Mouse (Mus musculus): ENCODE measurements around the gene Rgs7bp. TPM values are rescaled to one million over a fixed set of nuclear protein-coding genes. Genes with fewer than 3 reads are reported as not detected.

The Rgs7bp gene
- polyA plus RNA-seq, 1 experiment from 2014 or later: 0.31 TPM

Other genes starting within 250 kb of the Rgs7bp start
- gene Cwc27, start 237.8 kb downstream of the Rgs7bp start, polyA plus RNA-seq (2015; fragmentation: Nextera tagmentation; extraction: Ambion mirVana): 7.0 and 7.1 TPM in 2 replicates
- not detected in 2 replicates for gene Shisal2b, start 191.0 kb downstream of the Rgs7bp start, polyA plus RNA-seq (2015; fragmentation: Nextera tagmentation; extraction: Ambion mirVana)
- not detected in 2 replicates for gene 4933425L06Rik, start 27.2 kb upstream of the Rgs7bp start, polyA plus RNA-seq (2015; fragmentation: Nextera tagmentation; extraction: Ambion mirVana)
- gene Rnf180, start 239.9 kb upstream of the Rgs7bp start, polyA plus RNA-seq (2015; fragmentation: Nextera tagmentation; extraction: Ambion mirVana): 0.54 and 0.59 TPM in 2 replicates

All from liver, embryonic 16.5 days (tissue).